Mouse (Mus musculus) left cerebral cortex, adult 11 months (tissue): ENCODE measurements around the gene Ghrhr.

Experiments
- DNase-seq: peaks from one replicate; pipeline ENCODE4 v3.0.0; 2022; ENCODE audit warnings: low spot score

Ghrhr gene

GRCm38 (mm10) chr6:55353711-55354445, 22.2 kb upstream of the Ghrhr start:
- DNase-seq = no peak

GRCm38 (mm10) chr6:55354456-55355117, 21.5 kb upstream of the Ghrhr start:
- DNase-seq = no peak

GRCm38 (mm10) chr6:55355575-55355974, 20.5 kb upstream of the Ghrhr start:
- DNase-seq = no peak

- no peak for DNase-seq
Observed at GRCm38 (mm10) chr6:55356017-55356703, 19.9 kb upstream of the Ghrhr start.

GRCm38 (mm10) chr6:55356976-55357635, 19.0 kb upstream of the Ghrhr start:
- DNase-seq = no peak

GRCm38 (mm10) chr6:55357636-55358031, 18.5 kb upstream of the Ghrhr start:
- no peak for DNase-seq

GRCm38 (mm10) chr6:55358731-55359143, 17.4 kb upstream of the Ghrhr start:
- DNase-seq = no peak

GRCm38 (mm10) chr6:55362663-55363062, 13.4 kb upstream of the Ghrhr start:
- DNase-seq = no peak

- no peak for DNase-seq
Observed at GRCm38 (mm10) chr6:55367126-55367525, 9.0 kb upstream of the Ghrhr start.

GRCm38 (mm10) chr6:55370831-55371230, 5.3 kb upstream of the Ghrhr start:
- DNase-seq = no peak

GRCm38 (mm10) chr6:55376511-55376910, 416 bp downstream of the Ghrhr start:
- DNase-seq = no peak

GRCm38 (mm10) chr6:55377461-55377860, 1.4 kb downstream of the Ghrhr start:
- no peak for DNase-seq

- no peak for DNase-seq
Observed at GRCm38 (mm10) chr6:55379641-55380335, 3.7 kb downstream of the Ghrhr start.

- DNase-seq = no peak
Observed at GRCm38 (mm10) chr6:55381966-55382365, 5.9 kb downstream of the Ghrhr start.

- DNase-seq = no peak
Observed at GRCm38 (mm10) chr6:55383897-55384296, 7.8 kb downstream of the Ghrhr start.

- DNase-seq = no peak
Observed at GRCm38 (mm10) chr6:55384356-55384951, 8.4 kb downstream of the Ghrhr start.

GRCm38 (mm10) chr6:55388546-55389169, 12.6 kb downstream of the Ghrhr start:
- no peak for DNase-seq

GRCm38 (mm10) chr6:55389321-55389720, 13.2 kb downstream of the Ghrhr start:
- no peak for DNase-seq

- DNase-seq = no peak
Observed at GRCm38 (mm10) chr6:55391814-55392213, 15.7 kb downstream of the Ghrhr start.

GRCm38 (mm10) chr6:55392453-55392852, 16.4 kb downstream of the Ghrhr start:
- peak; percentile 61 for DNase-seq

- peak; percentile 41 for DNase-seq
Observed at GRCm38 (mm10) chr6:55394854-55395253, 18.8 kb downstream of the Ghrhr start.
